Mouse (Mus musculus) stomach, embryonic 16.5 days (tissue): ENCODE measurements around the gene Hspa1l. TPM values are rescaled to one million over a fixed set of nuclear protein-coding genes. Genes with fewer than 3 reads are reported as not detected.
"Not testable (repeated sequence)": the region's sequence is repeated elsewhere in the genome, so short reads cannot be mapped to it uniquely, and the experiment has no call there.

Experiments used
- ATAC-seq: fragments of 200-750 bp; cut with Nextera tagmentation; 2 replicates; pipeline ENCODE4 v1.8.0; 2017; ENCODE audit warnings: moderate number of reproducible peaks, moderate TSS enrichment; ENCODE audit not compliant: insufficient read depth, low FRiP score
- H3K27ac ChIP-seq: fragments of 300-500 bp; sonication (generic); 2 replicates; pipeline ENCODE4 v1.5.1; 2014; ENCODE audit warnings: low read length
- H3K27me3 ChIP-seq: fragments of 300-500 bp; sonication (generic); 2 replicates; pipeline ENCODE4 v1.6.1; 2014; ENCODE audit warnings: low read length, control low read depth, mixed read lengths; ENCODE audit not compliant: control insufficient read depth, insufficient read depth
- H3K36me3 ChIP-seq: fragments of 300-500 bp; sonication (generic); 2 replicates; pipeline ENCODE4 v1.6.1; 2014; ENCODE audit warnings: low read length; ENCODE audit not compliant: control insufficient read depth, insufficient read depth
- H3K4me1 ChIP-seq: fragments of 300-500 bp; sonication (generic); 2 replicates; pipeline ENCODE4 v1.6.1; 2014; ENCODE audit warnings: low read length, control low read depth, mixed read lengths; ENCODE audit not compliant: control insufficient read depth, insufficient read depth
- H3K4me2 ChIP-seq: fragments of 300-500 bp; sonication (generic); 2 replicates; pipeline ENCODE4 v1.6.1; 2014; ENCODE audit warnings: low read depth, low read length, mixed read lengths
- H3K4me3 ChIP-seq: fragments of 300-500 bp; sonication (generic); replicated peaks from 2 replicates; pipeline ENCODE4 v1.5.1; 2014; ENCODE audit warnings: mild to moderate bottlenecking, low read length
- H3K9ac ChIP-seq: fragments of 300-500 bp; sonication (generic); 2 replicates; pipeline ENCODE4 v1.6.1; 2014; ENCODE audit warnings: low read length
- H3K9me3 ChIP-seq: fragments of 300-500 bp; sonication (generic); replicated peaks from 2 replicates; pipeline ENCODE4 v1.6.1; 2016; ENCODE audit warnings: low read length, control low read depth; ENCODE audit not compliant: control insufficient read depth
- WGBS: fragments of 180-500 bp; shearing (Covaris S2); extraction: QIAGEN DNeasy Blood & Tissue Kit; methylation state at CpG from one replicate; pipeline ENCODE4 v1.1.7; 2014; 5-methylcytosine and 5-hydroxymethylcytosine counted together
- polyA plus RNA-seq: library from polyadenylated mRNA; unstranded; fragments of >200 nt; fragmentation: Nextera tagmentation; extraction: Ambion mirVana; gene quantifications from 2 replicates; pipeline ENCODE4 v1.2.1, GENCODE M21; 2015

The Hspa1l gene
- polyA plus RNA-seq, 1 experiment from 2014 or later = 0.96 TPM

- WGBS = 41% methylated on average over 1 of the region's 1 CpGs
- no peak overlapping the region for H3K4me2 ChIP-seq
- 0 out of 2 replicates have a peak, but pooled peaks cover 4% of the 10 kb centered on the region for H3K27me3 ChIP-seq
- H3K4me1 ChIP-seq = peaks cover 8% of the 10 kb centered on the region
- H3K36me3 ChIP-seq = no peaks in the 10 kb centered on the region
- no peak for ATAC-seq
- no peak overlapping the region for H3K27ac ChIP-seq
- H3K9me3 ChIP-seq = no peaks in the 10 kb centered on the region
- no peak overlapping the region for H3K4me3 ChIP-seq
- H3K9ac ChIP-seq = no peak overlapping the region
Observed at GRCm38 (mm10) chr17:34956340-34956739, 16.2 kb upstream of the Hspa1l start.

- H3K9ac ChIP-seq, H3K27me3 ChIP-seq, ATAC-seq, H3K9me3 ChIP-seq, H3K27ac ChIP-seq, H3K36me3 ChIP-seq: not testable (repeated sequence)
- 13% methylated on average over 29 of the region's 40 CpGs for WGBS
- peak overlapping the region; percentile 11; the same call in 1 of the 2 replicates for H3K4me3 ChIP-seq
- H3K4me1 ChIP-seq = peaks cover 15% of the 10 kb centered on the region
- H3K4me2 ChIP-seq = peak overlapping the region; percentile 19; the same call in 1 of the 2 replicates
Observed at GRCm38 (mm10) chr17:34957291-34957690, 15.2 kb upstream of the Hspa1l start.

GRCm38 (mm10) chr17:34957966-34958365 is 14.5 kb upstream of the Hspa1l start:
- not testable (repeated sequence) for H3K27me3 ChIP-seq, H3K36me3 ChIP-seq, ATAC-seq, H3K9me3 ChIP-seq, H3K27ac ChIP-seq, H3K4me3 ChIP-seq, H3K9ac ChIP-seq, H3K4me2 ChIP-seq
- H3K4me1 ChIP-seq = peaks cover 17% of the 10 kb centered on the region
- WGBS = 31% methylated on average over 27 of the region's 40 CpGs

- not testable (repeated sequence) for H3K27me3 ChIP-seq, H3K9me3 ChIP-seq, H3K9ac ChIP-seq, H3K36me3 ChIP-seq, H3K27ac ChIP-seq, ATAC-seq
- H3K4me3 ChIP-seq = peak overlapping the region; percentile 62
- H3K4me2 ChIP-seq = peak overlapping the region; percentile 48
- WGBS = under 1% methylated on average over 25 of the region's 47 CpGs
- peaks cover 17% of the 10 kb centered on the region for H3K4me1 ChIP-seq
Observed at GRCm38 (mm10) chr17:34958734-34959129, 13.8 kb upstream of the Hspa1l start.

GRCm38 (mm10) chr17:34959130-34959778 is 13.2 kb upstream of the Hspa1l start, which contains the start of gene Hspa1b:
TSS of gene Hspa1b (minus strand) at chr17:34959238.
- peak; percentile 95 for ATAC-seq
- Histone ChIP-seq H3K4me2 (peak within 1 kb of the TSS; percentile 66), H3K4me1 (peaks cover 17% of the 10 kb centered on the region), H3K9ac (peak within 1 kb of the TSS; percentile 78), H3K4me3 (peak within 1 kb of the TSS; percentile 62), H3K27ac (peak within 1 kb of the TSS; percentile 99)
- H3K9me3 ChIP-seq, H3K27me3 ChIP-seq, H3K36me3 ChIP-seq: not testable (repeated sequence)
- 0% methylated on average over 25 of the region's 32 CpGs for WGBS

- 13% methylated on average over 12 of the region's 12 CpGs for WGBS
- peak overlapping the region; percentile 99 for H3K27ac ChIP-seq
- H3K9me3 ChIP-seq = no peaks in the 10 kb centered on the region
- peaks cover 21% of the 10 kb centered on the region for H3K4me1 ChIP-seq
- H3K9ac ChIP-seq = peak overlapping the region; percentile 78
- H3K4me2 ChIP-seq = peak overlapping the region; percentile 66
- ATAC-seq = no peak; the same call in 1 of the 2 replicates
- 0 out of 2 replicates have a peak, but pooled peaks cover 3% of the 10 kb centered on the region for H3K27me3 ChIP-seq
- peak overlapping the region; percentile 62 for H3K4me3 ChIP-seq
- no peaks in the 10 kb centered on the region for H3K36me3 ChIP-seq
Observed at GRCm38 (mm10) chr17:34959881-34960515, 12.5 kb upstream of the Hspa1l start.

GRCm38 (mm10) chr17:34960702-34961493 is 11.6 kb upstream of the Hspa1l start:
- Histone ChIP-seq H3K27ac (peak overlapping the region; percentile 99), H3K4me1 (peaks cover 24% of the 10 kb centered on the region), H3K27me3 (no peaks in the 10 kb centered on the region), H3K9ac (no peak overlapping the region), H3K4me2 (no peak overlapping the region), H3K4me3 (no peak overlapping the region), H3K9me3 (no peaks in the 10 kb centered on the region), H3K36me3 (no peaks in the 10 kb centered on the region)
- no peak for ATAC-seq

GRCm38 (mm10) chr17:34962125-34962524 is 10.4 kb upstream of the Hspa1l start:
- WGBS = 23% methylated on average over 3 of the region's 3 CpGs
- peak overlapping the region; percentile 99 for H3K27ac ChIP-seq
- H3K4me2 ChIP-seq = no peak overlapping the region
- no peaks in the 10 kb centered on the region for H3K27me3 ChIP-seq
- peaks cover 24% of the 10 kb centered on the region for H3K4me1 ChIP-seq
- no peaks in the 10 kb centered on the region for H3K9me3 ChIP-seq
- no peak; the same call in 1 of the 2 replicates for ATAC-seq
- no peak overlapping the region; the same call in 1 of the 2 replicates for H3K9ac ChIP-seq
- no peak overlapping the region for H3K4me3 ChIP-seq
- H3K36me3 ChIP-seq = no peaks in the 10 kb centered on the region

GRCm38 (mm10) chr17:34962841-34963240 is 9.7 kb upstream of the Hspa1l start:
- H3K4me1 ChIP-seq = peaks cover 24% of the 10 kb centered on the region
- H3K27me3 ChIP-seq = peaks cover 4% of the 10 kb centered on the region; the same call in 1 of the 2 replicates
- H3K27ac ChIP-seq = peak overlapping the region; percentile 6; the same call in 1 of the 2 replicates
- ATAC-seq = no peak
- H3K4me3 ChIP-seq = no peak overlapping the region
- no peak overlapping the region for H3K4me2 ChIP-seq
- no peaks in the 10 kb centered on the region for H3K9me3 ChIP-seq
- WGBS = 60% methylated on average over 1 of the region's 1 CpGs
- no peak overlapping the region for H3K9ac ChIP-seq
- H3K36me3 ChIP-seq = no peaks in the 10 kb centered on the region
